Mouse (Mus musculus) limb, embryonic 10.5 days (tissue): ENCODE measurements around the gene Vmn1r135. TPM values are rescaled to one million over a fixed set of nuclear protein-coding genes. Genes with fewer than 3 reads are reported as not detected.
"Not testable (repeated sequence)": the region's sequence is repeated elsewhere in the genome, so short reads cannot be mapped to it uniquely, and the experiment has no call there.

Experiments used
- DNase-seq: peaks from one replicate; pipeline ENCODE4 v3.0.0-alpha.2; 2017; ENCODE audit warnings: low spot score
- H3K27ac ChIP-seq: fragments of 300-500 bp; sonication (generic); 2 replicates; pipeline ENCODE4 v1.5.1; 2016; ENCODE audit warnings: mild to moderate bottlenecking
- H3K27me3 ChIP-seq: fragments of 300-500 bp; sonication (generic); 2 replicates; pipeline ENCODE4 v1.6.1; 2016; ENCODE audit warnings: low read depth, mild to moderate bottlenecking; ENCODE audit not compliant: poor library complexity, severe bottlenecking
- H3K36me3 ChIP-seq: fragments of 300-500 bp; sonication (generic); 2 replicates; pipeline ENCODE4 v1.6.1; 2016; ENCODE audit warnings: mild to moderate bottlenecking, moderate library complexity
- H3K4me1 ChIP-seq: fragments of 300-500 bp; sonication (generic); 2 replicates; pipeline ENCODE4 v1.6.1; 2016
- H3K4me3 ChIP-seq: fragments of 300-500 bp; sonication (generic); 2 replicates; pipeline ENCODE4 v1.5.1; 2016; ENCODE audit warnings: mild to moderate bottlenecking, moderate library complexity
- H3K9me3 ChIP-seq: fragments of 300-500 bp; sonication (generic); replicated peaks from 2 replicates; pipeline ENCODE4 v1.6.1; 2016; ENCODE audit warnings: mild to moderate bottlenecking
- WGBS: fragments of 180-500 bp; shearing (Covaris S2); methylation state at CpG from one replicate; pipeline ENCODE4 v1.1.7; 2016; 5-methylcytosine and 5-hydroxymethylcytosine counted together
- polyA plus RNA-seq: library from polyadenylated mRNA; unstranded; fragments of >200 nt; fragmentation: Nextera tagmentation; extraction: Ambion mirVana; gene quantifications from 2 replicates; pipeline ENCODE4 v1.2.1, GENCODE M21; 2016

Vmn1r135 gene
- not detected in 2 replicates for polyA plus RNA-seq

DNA sequence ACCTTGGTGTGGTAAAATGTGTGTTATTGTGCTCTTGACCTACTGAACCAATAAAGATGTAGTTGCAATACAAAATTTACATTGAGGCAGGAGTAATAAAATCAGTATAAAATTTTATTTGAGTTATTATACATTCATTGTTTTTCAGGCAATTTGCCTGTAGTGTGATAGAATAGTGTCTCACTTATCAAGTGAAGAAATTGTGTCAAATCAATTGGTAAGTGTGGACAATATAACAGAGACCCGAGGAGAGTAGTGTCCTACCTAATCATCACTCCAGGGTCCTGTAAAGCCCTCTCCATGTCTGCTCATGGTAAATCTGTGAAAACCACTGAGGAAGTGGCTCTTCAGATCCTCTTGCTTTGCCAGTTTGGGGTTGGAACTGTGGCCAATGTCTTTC lies at the start of gene Vmn1r135:
TSS of gene Vmn1r135 (plus strand) at position 301 of the 400 bp plus-strand sequence.
- H3K4me1 ChIP-seq, H3K9me3 ChIP-seq, H3K27ac ChIP-seq, H3K36me3 ChIP-seq, DNase-seq, H3K4me3 ChIP-seq, H3K27me3 ChIP-seq: not testable (repeated sequence)
- WGBS, result no CpG with 5 or more reads among the region's 1 CpGs

DNA sequence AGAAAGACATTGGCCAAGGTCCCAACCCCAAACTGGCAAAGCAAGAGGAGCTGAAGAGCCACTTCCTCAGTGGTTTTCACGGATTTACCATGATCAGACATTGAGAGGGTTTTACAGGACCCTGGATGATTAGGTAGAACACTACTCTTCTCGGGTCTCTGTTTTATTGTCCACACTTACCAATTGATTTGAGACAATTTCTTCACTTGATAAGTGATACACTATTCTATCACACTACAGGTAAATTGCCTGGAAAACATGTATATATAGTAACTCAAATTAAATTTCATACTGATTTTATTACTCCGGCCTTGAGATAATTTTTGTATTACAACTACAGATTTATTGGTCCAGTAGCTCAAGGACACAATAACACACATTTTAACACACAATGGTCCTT lies 35.5 kb upstream of the Vmn1r135 start, which contains the start of gene Gm4177:
TSS of gene Gm4177 (minus strand) at position 101 of the 400 bp plus-strand sequence.
- not testable (repeated sequence) for H3K4me1 ChIP-seq, H3K9me3 ChIP-seq, H3K27ac ChIP-seq, H3K36me3 ChIP-seq, H3K27me3 ChIP-seq, H3K4me3 ChIP-seq, DNase-seq
- no CpG with 5 or more reads among the region's 3 CpGs for WGBS

DNA sequence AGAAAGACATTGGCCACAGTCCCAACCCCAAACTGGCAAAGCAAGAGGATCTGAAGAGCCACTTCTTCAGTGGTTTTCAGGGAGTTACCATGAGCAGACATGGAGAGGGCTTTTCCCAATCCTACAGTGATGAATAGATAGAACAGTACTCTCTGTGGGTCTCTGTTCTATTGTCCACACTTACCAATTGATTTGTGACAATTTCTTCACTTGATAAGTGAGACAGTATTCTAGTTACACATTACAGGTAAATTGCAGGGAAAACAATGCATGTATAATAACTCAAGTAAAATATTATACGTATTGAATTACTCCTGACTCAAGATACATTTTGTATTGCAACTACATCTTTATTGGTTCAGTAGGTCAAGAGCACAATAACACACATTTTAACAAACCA lies 12.0 kb downstream of the Vmn1r135 start, which contains the start of gene Gm5725:
TSS of gene Gm5725 (minus strand) at position 101 of the 400 bp plus-strand sequence.
- H3K4me1 ChIP-seq, H3K9me3 ChIP-seq: not testable (repeated sequence)

More for the DNA sequence above, 12.0 kb downstream of the Vmn1r135 start, which contains the start of gene Gm5725:
- H3K36me3 ChIP-seq, H3K27me3 ChIP-seq, H3K4me3 ChIP-seq, H3K27ac ChIP-seq, DNase-seq: not testable (repeated sequence)
- WGBS, result no CpG with 5 or more reads among the region's 1 CpGs

Other genes with a start within 250 kb of the Vmn1r135 start
- not detected in 2 replicates for gene Vmn1r132, start 218.3 kb upstream of the Vmn1r135 start, polyA plus RNA-seq
- not detected in 2 replicates for gene Gm4175, start 70.9 kb upstream of the Vmn1r135 start, polyA plus RNA-seq
- gene Gm4177, start 35.6 kb upstream of the Vmn1r135 start, polyA plus RNA-seq, result not detected in 2 replicates
- gene Gm5725, start 11.9 kb downstream of the Vmn1r135 start, polyA plus RNA-seq, result not detected in 2 replicates
- not detected in 2 replicates for gene Gm5891, start 88.9 kb downstream of the Vmn1r135 start, polyA plus RNA-seq
- gene Vmn1r137, start 162.2 kb downstream of the Vmn1r135 start, polyA plus RNA-seq, result not detected in 2 replicates
- gene Vmn1r138, start 196.5 kb downstream of the Vmn1r135 start, polyA plus RNA-seq, result not detected in 2 replicates
- not detected in 2 replicates for gene Gm6176, start 224.0 kb downstream of the Vmn1r135 start, polyA plus RNA-seq
- gene Vmn1r139, start 236.7 kb downstream of the Vmn1r135 start, polyA plus RNA-seq, result not detected in 2 replicates